Mouse (Mus musculus): Measurements from ENCODE around the gene Opa3.
A peak's percentile ranks its signal among the peaks of the same experiment; 100 is the strongest.

Opa3 gene

GRCm38 (mm10) chr7:19246855-19247254 is 18.7 kb downstream of the Opa3 start:
- DNase-seq (ENCODE audit: low spot score), result no peak

GRCm38 (mm10) chr7:19247511-19247910 is 19.4 kb downstream of the Opa3 start:
- DNase-seq (ENCODE audit: low spot score), result no peak

GRCm38 (mm10) chr7:19252078-19252477 is 23.9 kb downstream of the Opa3 start:
- no peak for DNase-seq (ENCODE audit: low spot score)

- DNase-seq (ENCODE audit: low spot score), result no peak
These were observed 25.3 kb downstream of the Opa3 start for GRCm38 (mm10) chr7:19253437-19253836.

GRCm38 (mm10) chr7:19255395-19255794 is 27.3 kb downstream of the Opa3 start:
- no peak for DNase-seq (ENCODE audit: low spot score)

GRCm38 (mm10) chr7:19256567-19256966 is 28.4 kb downstream of the Opa3 start:
- DNase-seq (ENCODE audit: low spot score), result no peak

- DNase-seq (ENCODE audit: low spot score), result peak; percentile 62
These were observed 29.4 kb downstream of the Opa3 start for GRCm38 (mm10) chr7:19257390-19258022.

- DNase-seq (ENCODE audit: low spot score), result no peak
These were observed 30.2 kb downstream of the Opa3 start for GRCm38 (mm10) chr7:19258336-19258735.

GRCm38 (mm10) chr7:19265147-19265546 is 37.0 kb downstream of the Opa3 start:
- DNase-seq (ENCODE audit: low spot score), result no peak

GRCm38 (mm10) chr7:19265928-19266822 is 38.0 kb downstream of the Opa3 start:
- peak; percentile 19 for DNase-seq (ENCODE audit: low spot score)

GRCm38 (mm10) chr7:19267051-19267450 is 38.9 kb downstream of the Opa3 start:
- DNase-seq (ENCODE audit: low spot score), result no peak

GRCm38 (mm10) chr7:19268993-19269681 is 41.0 kb downstream of the Opa3 start:
- DNase-seq (ENCODE audit: low spot score), result peak; percentile 9

- DNase-seq (ENCODE audit: low spot score), result peak; percentile 61
These were observed 41.7 kb downstream of the Opa3 start for GRCm38 (mm10) chr7:19269721-19270441.

- DNase-seq (ENCODE audit: low spot score), result peak; percentile 24
These were observed 42.5 kb downstream of the Opa3 start for GRCm38 (mm10) chr7:19270509-19271237.

GRCm38 (mm10) chr7:19271238-19272172 is 43.4 kb downstream of the Opa3 start, which contains the start of gene Vasp:
Vasp (minus strand) TSS chr7:19271817.
- peak; percentile 80 for DNase-seq (ENCODE audit: low spot score)

- DNase-seq (ENCODE audit: low spot score), result peak; percentile 74
These were observed 44.1 kb downstream of the Opa3 start for GRCm38 (mm10) chr7:19272173-19272764.

- DNase-seq (ENCODE audit: low spot score), result no peak
These were observed 48.1 kb downstream of the Opa3 start for GRCm38 (mm10) chr7:19276253-19276652.

- no peak for DNase-seq (ENCODE audit: low spot score)
These were observed 50.9 kb downstream of the Opa3 start for GRCm38 (mm10) chr7:19279052-19279451.

GRCm38 (mm10) chr7:19279581-19280114 is 51.5 kb downstream of the Opa3 start, which contains the start of gene Ppm1n:
Ppm1n (minus strand) TSS chr7:19280064.
- no peak for DNase-seq (ENCODE audit: low spot score)

All from ovary, postnatal 36 days (tissue).